Mouse (Mus musculus): ENCODE data around the gene Oxct1.
A peak's percentile ranks its signal among the peaks of the same experiment; 100 is the strongest.

Gene Oxct1

GRCm38 (mm10) chr15:4033168-4034004, 7.2 kb downstream of the Oxct1 start:
- no peak for DNase-seq

GRCm38 (mm10) chr15:4042423-4042822, 16.2 kb downstream of the Oxct1 start:
- no peak for DNase-seq

GRCm38 (mm10) chr15:4043032-4043471, 16.9 kb downstream of the Oxct1 start:
- no peak for DNase-seq

GRCm38 (mm10) chr15:4056627-4057026, 30.4 kb downstream of the Oxct1 start:
- DNase-seq = peak; percentile 11

GRCm38 (mm10) chr15:4063574-4063973, 37.4 kb downstream of the Oxct1 start:
- no peak for DNase-seq

GRCm38 (mm10) chr15:4064013-4064412, 37.8 kb downstream of the Oxct1 start:
- DNase-seq = no peak

GRCm38 (mm10) chr15:4064694-4065093, 38.5 kb downstream of the Oxct1 start:
- DNase-seq = no peak

- DNase-seq = no peak
These were observed 41.2 kb downstream of the Oxct1 start for GRCm38 (mm10) chr15:4067273-4067990.

GRCm38 (mm10) chr15:4077978-4078377, 51.8 kb downstream of the Oxct1 start:
- no peak for DNase-seq

- no peak for DNase-seq
These were observed 52.6 kb downstream of the Oxct1 start for GRCm38 (mm10) chr15:4078785-4079184.

- DNase-seq = no peak
These were observed 53.4 kb downstream of the Oxct1 start for GRCm38 (mm10) chr15:4079425-4080189.

- no peak for DNase-seq
These were observed 59.6 kb downstream of the Oxct1 start for GRCm38 (mm10) chr15:4085600-4086384.

- no peak for DNase-seq
These were observed 61.3 kb downstream of the Oxct1 start for GRCm38 (mm10) chr15:4087446-4087845.

GRCm38 (mm10) chr15:4087914-4088313, 61.7 kb downstream of the Oxct1 start:
- DNase-seq = no peak

GRCm38 (mm10) chr15:4090601-4091000, 64.4 kb downstream of the Oxct1 start:
- DNase-seq = no peak

- DNase-seq = no peak
These were observed 66.4 kb downstream of the Oxct1 start for GRCm38 (mm10) chr15:4092586-4092985.

GRCm38 (mm10) chr15:4100341-4100921, 74.2 kb downstream of the Oxct1 start:
- no peak for DNase-seq

GRCm38 (mm10) chr15:4101025-4101424, 74.8 kb downstream of the Oxct1 start:
- no peak for DNase-seq

GRCm38 (mm10) chr15:4104319-4104718, 78.1 kb downstream of the Oxct1 start:
- no peak for DNase-seq

GRCm38 (mm10) chr15:4105498-4105897, 79.3 kb downstream of the Oxct1 start:
- no peak for DNase-seq

GRCm38 (mm10) chr15:4119962-4120361, 93.8 kb downstream of the Oxct1 start:
- DNase-seq = no peak

- no peak for DNase-seq
These were observed 98.5 kb downstream of the Oxct1 start for GRCm38 (mm10) chr15:4124648-4125047.
